ENCODE assay signal across 9 mouse cellular contexts in genomic region chr1:180226221-180226713, GRCm38 (mm10). TPM values are rescaled to one million over a fixed set of nuclear protein-coding genes. Genes with fewer than 3 reads are reported as not detected.
DNase-seq lines count a peak whose midpoint lies in the region; ATAC-seq lines count a peak whose summit lies in the region.
"Had no signal": no experiment of that assay in that cellular context is flagged by ENCODE, and none has a peak within 500 bp of the region (broad histone marks: within the 10 kb centered on the region; RNA-seq: fewer than 3 reads in every experiment).

No protein-coding gene starts in this region.

- peak overlapping the region; percentile 48 for H3K4me3 ChIP-seq in heart, embryonic 11.5 days (ENCODE audit: low read depth, low read length)
- peak overlapping the region; percentile 39 for H3K4me3 ChIP-seq in hindbrain, embryonic 11.5 days (ENCODE audit: low read depth, low read length)
- H3K4me3 ChIP-seq in liver, embryonic 12.5 days = peak overlapping the region; percentile 61
- H3K4me3 ChIP-seq in neural tube, embryonic 12.5 days = peak overlapping the region; percentile 38

- peak overlapping the region; percentile 69 for H3K9ac ChIP-seq in heart, embryonic 11.5 days (ENCODE audit: low read depth, low read length)
- H3K9ac ChIP-seq in hindbrain, embryonic 11.5 days (ENCODE audit: low read depth, low read length) = peak overlapping the region; percentile 38
- peak overlapping the region; percentile 67 for H3K9ac ChIP-seq in liver, embryonic 12.5 days
- peak overlapping the region; percentile 47 for H3K9ac ChIP-seq in neural tube, embryonic 12.5 days

- H3K4me1 ChIP-seq in heart, embryonic 11.5 days (ENCODE audit: control insufficient read depth, insufficient read depth, low read length) = peaks cover 6% of the 10 kb centered on the region
- no peaks in the 10 kb centered on the region; the same call in 1 of the 2 replicates for H3K4me1 ChIP-seq in hindbrain, embryonic 11.5 days (replicated peaks; ENCODE audit: control insufficient read depth, insufficient read depth, low read length)
- H3K4me1 ChIP-seq in liver, embryonic 12.5 days = peaks cover 24% of the 10 kb centered on the region
- H3K4me1 ChIP-seq in neural tube, embryonic 12.5 days = peaks cover 6% of the 10 kb centered on the region; the same call in 1 of the 2 replicates

- H3K9me3 ChIP-seq in heart, embryonic 11.5 days (replicated peaks; ENCODE audit: control insufficient read depth, low read length) = no peaks in the 10 kb centered on the region
- no peaks in the 10 kb centered on the region for H3K9me3 ChIP-seq in hindbrain, embryonic 11.5 days (ENCODE audit: control insufficient read depth, low read length)
- peaks cover 4% of the 10 kb centered on the region for H3K9me3 ChIP-seq in liver, embryonic 12.5 days (replicated peaks)
- H3K9me3 ChIP-seq in neural tube, embryonic 12.5 days = peaks cover 5% of the 10 kb centered on the region; the same call in 1 of the 2 replicates

- H3K27me3 ChIP-seq in heart, embryonic 11.5 days (ENCODE audit: control insufficient read depth, insufficient read depth, low read length) = no peaks in the 10 kb centered on the region
- no peaks in the 10 kb centered on the region for H3K27me3 ChIP-seq in hindbrain, embryonic 11.5 days (ENCODE audit: control insufficient read depth, insufficient read depth, low read length)
- H3K27me3 ChIP-seq in liver, embryonic 12.5 days (replicated peaks) = no peaks in the 10 kb centered on the region
- H3K27me3 ChIP-seq in neural tube, embryonic 12.5 days (replicated peaks) = no peaks in the 10 kb centered on the region
- H3K27me3 ChIP-seq: Patski had no signal

- no peak for DNase-seq in heart, postnatal 4 days
- no peak for DNase-seq in hindbrain, embryonic 11.5 days (ENCODE audit: low spot score)
- no peak for DNase-seq in layer of hippocampus, postnatal 10 days (ENCODE audit: low spot score in 2 of 2)
- DNase-seq in cerebellum, adult 11 months = no peak

- ATAC-seq in heart, embryonic 11.5 days (replicated peaks; ENCODE audit: insufficient number of reproducible peaks, low FRiP score, low TSS enrichment) = peak; percentile 34; the same call in 1 of the 2 replicates
- ATAC-seq in common myeloid progenitor, adult 5-6 weeks (replicated peaks; ENCODE audit: low read depth, poor library complexity, severe bottlenecking) = peak; percentile 54
- peak; percentile 37; the same call in 1 of the 2 replicates for ATAC-seq in hindbrain, embryonic 11.5 days (ENCODE audit: low FRiP score)
- peak; percentile 86 for ATAC-seq in liver, embryonic 12.5 days
- peak; percentile 67 for ATAC-seq in neural tube, embryonic 12.5 days (ENCODE audit: low FRiP score, low read depth)
- ATAC-seq: Patski had no signal

- no peaks in the 10 kb centered on the region for H3K36me3 ChIP-seq in heart, embryonic 11.5 days (ENCODE audit: control insufficient read depth, insufficient read depth, low read length)
- H3K36me3 ChIP-seq in hindbrain, embryonic 11.5 days (ENCODE audit: control insufficient read depth, insufficient read depth, low read length) = no peaks in the 10 kb centered on the region
- H3K36me3 ChIP-seq in liver, embryonic 12.5 days = peaks cover 32% of the 10 kb centered on the region
- H3K36me3 ChIP-seq in neural tube, embryonic 12.5 days = no peaks in the 10 kb centered on the region

- WGBS in heart, embryonic 11.5 days (ENCODE audit: insufficient replicate concordance) = 7% methylated on average over 12 of the region's 12 CpGs
- 16% methylated on average over 12 of the region's 12 CpGs for WGBS in hindbrain, embryonic 11.5 days
- WGBS in liver, embryonic 12.5 days (ENCODE audit: insufficient replicate concordance) = 14% methylated on average over 12 of the region's 12 CpGs
- 15% methylated on average over 12 of the region's 12 CpGs for whole genome bisulfite sequencing in neural tube, embryonic 12.5 days

- H3K27ac ChIP-seq in heart, embryonic 11.5 days (ENCODE audit: low read depth, low read length) = peak overlapping the region; percentile 50
- H3K27ac ChIP-seq in hindbrain, embryonic 11.5 days (ENCODE audit: low read depth, low read length) = 0 out of 2 replicates have a peak overlapping the region, but pooled peaks have one; percentile 42
- H3K27ac ChIP-seq in liver, embryonic 12.5 days = peak overlapping the region; percentile 87
- peak overlapping the region; percentile 15; the same call in 1 of the 2 replicates for H3K27ac ChIP-seq in neural tube, embryonic 12.5 days

- H3K4me2 ChIP-seq in heart, embryonic 11.5 days = peak overlapping the region; percentile 61
- H3K4me2 ChIP-seq in hindbrain, embryonic 11.5 days (replicated peaks; ENCODE audit: low read depth, low read length) = peak overlapping the region; percentile 57
- peak overlapping the region; percentile 73 for H3K4me2 ChIP-seq in liver, embryonic 12.5 days
- H3K4me2 ChIP-seq in neural tube, embryonic 12.5 days (replicated peaks) = peak overlapping the region; percentile 73

RNA-seq across cellular contexts. Expression of gene Coq8a, which starts 26.9 kb away (rescaled TPM):
- 8.6 and 10.8 TPM in 2 replicates for polyA plus RNA-seq in heart, embryonic 11.5 days (2014; fragmentation: Nextera tagmentation; extraction: Ambion mirVana)
- 100 to 1,000 TPM; 232 to 252 TPM for total RNA-seq in heart, postnatal 4 days (2021)
- total RNA-seq in common myeloid progenitor, adult 5-6 weeks (2017) = 20.9 and 31.6 TPM in 2 replicates
- polyA plus RNA-seq in hindbrain, embryonic 11.5 days (2014; fragmentation: Nextera tagmentation; extraction: Ambion mirVana) = 1.7 and 2.3 TPM in 2 replicates
- polyA plus RNA-seq in liver, embryonic 12.5 days (2016; fragmentation: Nextera tagmentation; extraction: Ambion mirVana) = 5.0 and 7.8 TPM in 2 replicates
- polyA plus RNA-seq in neural tube, embryonic 12.5 days (2016; fragmentation: Nextera tagmentation; extraction: Ambion mirVana) = 3.7 and 4.0 TPM in 2 replicates
- total RNA-seq in layer of hippocampus, postnatal 10 days (2021) = 10 to 100 TPM; 20.2 to 20.5 TPM

RNA-seq across cellular contexts. Expression of gene Psen2, which starts 37.0 kb away (rescaled TPM):
- polyA plus RNA-seq in heart, embryonic 11.5 days (2014; fragmentation: Nextera tagmentation; extraction: Ambion mirVana) = 14.7 and 17.3 TPM in 2 replicates
- total RNA-seq in heart, postnatal 4 days (2021) = 10 to 100 TPM; 12.5 to 12.7 TPM
- total RNA-seq in common myeloid progenitor, adult 5-6 weeks (2017) = 20.8 and 24.3 TPM in 2 replicates
- 4.4 and 6.9 TPM in 2 replicates for polyA plus RNA-seq in hindbrain, embryonic 11.5 days (2014; fragmentation: Nextera tagmentation; extraction: Ambion mirVana)
- polyA plus RNA-seq in liver, embryonic 12.5 days (2016; fragmentation: Nextera tagmentation; extraction: Ambion mirVana) = 20.9 and 21.3 TPM in 2 replicates
- 8.0 and 9.5 TPM in 2 replicates for polyA plus RNA-seq in neural tube, embryonic 12.5 days (2016; fragmentation: Nextera tagmentation; extraction: Ambion mirVana)
- 10 to 100 TPM; 23.1 to 24.0 TPM for total RNA-seq in layer of hippocampus, postnatal 10 days (2021)

Comparison
In these comparisons a context has a peak if more than half of its experiments do, and no peak if none do; other contexts are left out.
1. ATAC-seq: peak in every context shown above with its lines; median percentile 86 in liver, embryonic 12.5 days; 67 in neural tube, embryonic 12.5 days; 54 in common myeloid progenitor, adult 5-6 weeks; 37 in hindbrain, embryonic 11.5 days; 34 in heart, embryonic 11.5 days.
2. H3K27ac ChIP-seq: peak in every context shown above with its lines; median percentile 87 in liver, embryonic 12.5 days; 50 in heart, embryonic 11.5 days; 42 in hindbrain, embryonic 11.5 days; 15 in neural tube, embryonic 12.5 days.